Mouse (Mus musculus): ENCODE results near the gene Ptprk.

GRCm38 (mm10) chr10:28425371-28425770 is 350.8 kb downstream of the Ptprk start:
- TF ChIP-seq CTCF (IDR thresholded peaks at IDR 0.05; ENCODE audit: low read depth, low read length) = no peak
- no peak for TF ChIP-seq GATA1 (IDR thresholded peaks at IDR 0.05; ENCODE audit: borderline replicate concordance, low read length)
- no peak for TF ChIP-seq POLR2AphosphoS5 (IDR thresholded peaks at IDR 0.05; ENCODE audit: insufficient replicate concordance, low read depth, low read length)
- TF ChIP-seq GATA2 (IDR thresholded peaks at IDR 0.05; ENCODE audit: borderline replicate concordance, low read depth, low read length) = no peak
- TF ChIP-seq TAL1 (conservative IDR thresholded peaks at IDR 0.05; ENCODE audit: low read depth, low read length) = no peak
